9 mouse cellular contexts compared by ENCODE assay signal in genomic region chr2:180894029-180894623, GRCm38 (mm10). TPM values are rescaled to one million over a fixed set of nuclear protein-coding genes. Genes with fewer than 3 reads are reported as not detected.
A peak's percentile ranks its signal among the peaks of the same experiment; 100 is the strongest.
DNase-seq lines count a peak whose midpoint lies in the region; ATAC-seq and TF ChIP-seq lines count a peak whose summit lies in the region.
"Had no signal": no experiment of that assay in that cellular context is flagged by ENCODE, and none has a peak within 500 bp of the region (broad histone marks: within the 10 kb centered on the region; RNA-seq: fewer than 3 reads in every experiment).

No protein-coding gene starts in this region.

- peak; percentile 43 for DNase-seq in gastrocnemius, postnatal 14 days
- DNase-seq in gastrocnemius, adult 18-20 months (ENCODE audit: low spot score): no peak
- DNase-seq in cerebellum, adult 11 months: peak; percentile 80
- peak; percentile 50 for DNase-seq in thymus, postnatal 14 days

- under 1% methylated on average over 56 of the region's 57 CpGs for WGBS in forebrain, embryonic 15.5 days
- WGBS in intestine, postnatal 0 days: under 1% methylated on average over 57 of the region's 57 CpGs
- 1% methylated on average over 56 of the region's 57 CpGs for WGBS in limb, embryonic 13.5 days
- under 1% methylated on average over 50 of the region's 57 CpGs for WGBS in midbrain, embryonic 16.5 days

- H3K4me2 ChIP-seq in forebrain, embryonic 15.5 days (replicated peaks): peak overlapping the region; percentile 58
- H3K4me2 ChIP-seq in intestine, postnatal 0 days (replicated peaks; ENCODE audit: low read depth): peak overlapping the region; percentile 76
- H3K4me2 ChIP-seq in limb, embryonic 13.5 days (replicated peaks): peak overlapping the region; percentile 77
- H3K4me2 ChIP-seq in midbrain, embryonic 16.5 days (ENCODE audit: low read length): peak overlapping the region; percentile 73

- peak; percentile 18 for ATAC-seq in forebrain, embryonic 15.5 days (replicated peaks)
- 0 out of 2 replicates have a peak, but pooled peaks have one; percentile 35 for ATAC-seq in intestine, postnatal 0 days
- ATAC-seq in limb, embryonic 13.5 days (ENCODE audit: low FRiP score, low read depth): peak; percentile 37; the same call in 1 of the 2 replicates
- peak; percentile 9; the same call in 1 of the 2 replicates for ATAC-seq in midbrain, embryonic 16.5 days

- no peak for TF ChIP-seq CTCF in intestine, postnatal 0 days (IDR thresholded peaks at IDR 0.05; ENCODE audit: low read depth)

- peaks cover 62% of the 10 kb centered on the region for H3K4me1 ChIP-seq in forebrain, embryonic 15.5 days
- H3K4me1 ChIP-seq in intestine, postnatal 0 days (replicated peaks; ENCODE audit: control insufficient read depth, insufficient read depth, low read length): 0 out of 2 replicates have a peak, but pooled peaks cover 3% of the 10 kb centered on the region
- peaks cover 23% of the 10 kb centered on the region for H3K4me1 ChIP-seq in limb, embryonic 13.5 days
- peaks cover 46% of the 10 kb centered on the region for H3K4me1 ChIP-seq in midbrain, embryonic 16.5 days (ENCODE audit: control insufficient read depth, insufficient read depth, low read length)

- intact Hi-C loops in gastrocnemius, postnatal 14 days (cut with DNase I; ENCODE audit: low total_unique reads): no loop called here

- no peaks in the 10 kb centered on the region for H3K36me3 ChIP-seq in forebrain, embryonic 15.5 days
- no peaks in the 10 kb centered on the region for H3K36me3 ChIP-seq in intestine, postnatal 0 days (ENCODE audit: control insufficient read depth, insufficient read depth)
- no peaks in the 10 kb centered on the region for H3K36me3 ChIP-seq in limb, embryonic 13.5 days
- no peaks in the 10 kb centered on the region; the same call in 1 of the 2 replicates for H3K36me3 ChIP-seq in midbrain, embryonic 16.5 days (ENCODE audit: control insufficient read depth, insufficient read depth, low read length)

- peak overlapping the region; percentile 93 for H3K9ac ChIP-seq in forebrain, embryonic 15.5 days (replicated peaks)
- no peak overlapping the region for H3K9ac ChIP-seq in intestine, postnatal 0 days (ENCODE audit: low read depth, low read length)
- H3K9ac ChIP-seq in limb, embryonic 13.5 days: no peak overlapping the region
- H3K9ac ChIP-seq in midbrain, embryonic 16.5 days (ENCODE audit: low read depth, low read length): peak overlapping the region; percentile 98

- no peaks in the 10 kb centered on the region for H3K9me3 ChIP-seq in forebrain, embryonic 15.5 days
- H3K9me3 ChIP-seq in intestine, postnatal 0 days (ENCODE audit: control insufficient read depth): no peaks in the 10 kb centered on the region
- H3K9me3 ChIP-seq in limb, embryonic 13.5 days: no peaks in the 10 kb centered on the region
- no peaks in the 10 kb centered on the region for H3K9me3 ChIP-seq in midbrain, embryonic 16.5 days (replicated peaks; ENCODE audit: control insufficient read depth, low read length, poor library complexity, severe bottlenecking)

- peaks cover 16% of the 10 kb centered on the region for H3K27me3 ChIP-seq in forebrain, embryonic 15.5 days
- peaks cover 76% of the 10 kb centered on the region for H3K27me3 ChIP-seq in intestine, postnatal 0 days (replicated peaks; ENCODE audit: control insufficient read depth, insufficient read depth, low read length)
- peaks cover 93% of the 10 kb centered on the region for H3K27me3 ChIP-seq in limb, embryonic 13.5 days
- H3K27me3 ChIP-seq in midbrain, embryonic 16.5 days (ENCODE audit: control insufficient read depth, insufficient read depth, low read depth, low read length): no peaks in the 10 kb centered on the region

- H3K4me3 ChIP-seq in forebrain, embryonic 15.5 days: peak overlapping the region; percentile 75
- H3K4me3 ChIP-seq in intestine, postnatal 0 days (ENCODE audit: low read depth, low read length): peak overlapping the region; percentile 41
- H3K4me3 ChIP-seq in limb, embryonic 13.5 days: peak overlapping the region; percentile 45
- H3K4me3 ChIP-seq in midbrain, embryonic 16.5 days (ENCODE audit: low read depth, low read length): peak overlapping the region; percentile 84

- H3K27ac ChIP-seq in forebrain, embryonic 15.5 days (replicated peaks): peak overlapping the region; percentile 98
- H3K27ac ChIP-seq in intestine, postnatal 0 days (ENCODE audit: low read depth, low read length): no peak overlapping the region
- no peak overlapping the region for H3K27ac ChIP-seq in limb, embryonic 13.5 days
- peak overlapping the region; percentile 99 for H3K27ac ChIP-seq in midbrain, embryonic 16.5 days (ENCODE audit: low read length)

RNA-seq across cellular contexts. Expression of gene Ythdf1, which starts 26.6 kb away (rescaled TPM):
- 10 to 100 TPM; 29.5 to 30.3 TPM for total RNA-seq in gastrocnemius, postnatal 14 days (2021)
- total RNA-seq in gastrocnemius, adult 18-20 months (2021): 10 to 100 TPM; 39.9 to 41.6 TPM
- 50.2 and 52.8 TPM in 2 replicates for polyA plus RNA-seq in forebrain, embryonic 15.5 days (2015; fragmentation: Nextera tagmentation; extraction: Ambion mirVana)
- polyA plus RNA-seq in intestine, postnatal 0 days (2015; fragmentation: Nextera tagmentation; extraction: Ambion mirVana): 24.2 and 26.8 TPM in 2 replicates
- 60.6 and 66.8 TPM in 2 replicates for polyA plus RNA-seq in limb, embryonic 13.5 days (2015; fragmentation: Nextera tagmentation; extraction: Ambion mirVana)
- polyA plus RNA-seq in midbrain, embryonic 16.5 days (2015; fragmentation: Nextera tagmentation; extraction: Ambion mirVana): 38.8 and 45.2 TPM in 2 replicates

RNA-seq across cellular contexts. Expression of gene Birc7, which starts 34.7 kb away (rescaled TPM):
- total RNA-seq in gastrocnemius, postnatal 14 days (2021): not detected
- not detected for total RNA-seq in gastrocnemius, adult 18-20 months (2021)
- 0.11 and 0.14 TPM in 2 replicates for polyA plus RNA-seq in forebrain, embryonic 15.5 days (2015; fragmentation: Nextera tagmentation; extraction: Ambion mirVana)
- polyA plus RNA-seq in intestine, postnatal 0 days (2015; fragmentation: Nextera tagmentation; extraction: Ambion mirVana): not detected in 2 replicates
- polyA plus RNA-seq in limb, embryonic 13.5 days (2015; fragmentation: Nextera tagmentation; extraction: Ambion mirVana): not detected in 2 replicates
- polyA plus RNA-seq in midbrain, embryonic 16.5 days (2015; fragmentation: Nextera tagmentation; extraction: Ambion mirVana): not detected in 2 replicates
- total RNA-seq: CH12.LX had no signal

Comparison
In these comparisons a context has a peak if more than half of its experiments do, and no peak if none do; other contexts are left out.
1. H3K27ac ChIP-seq: peak in forebrain, embryonic 15.5 days (single experiment) and midbrain, embryonic 16.5 days (single experiment); none in intestine, postnatal 0 days (single experiment) and limb, embryonic 13.5 days (single experiment).
2. H3K9ac ChIP-seq: peak in forebrain, embryonic 15.5 days (single experiment) and midbrain, embryonic 16.5 days (single experiment); none in intestine, postnatal 0 days (single experiment) and limb, embryonic 13.5 days (single experiment).
3. Peak in every context shown above with its lines, with median percentiles within 50 percentile points of each other: ATAC-seq, H3K4me2 ChIP-seq and H3K4me3 ChIP-seq.